Mouse (Mus musculus): ENCODE results near the gene Gm11559.
"Not testable (repeated sequence)": the region's sequence is repeated elsewhere in the genome, so short reads cannot be mapped to it uniquely, and the experiment has no call there.

Gene Gm11559

GRCm38 (mm10) chr11:99864176-99864575 lies at the start of gene Gm11559:
TSS of gene Gm11559 (plus strand) at chr11:99864476.
- not testable (repeated sequence) for DNase-seq (ENCODE audit: low read depth, low spot score)

DNA sequence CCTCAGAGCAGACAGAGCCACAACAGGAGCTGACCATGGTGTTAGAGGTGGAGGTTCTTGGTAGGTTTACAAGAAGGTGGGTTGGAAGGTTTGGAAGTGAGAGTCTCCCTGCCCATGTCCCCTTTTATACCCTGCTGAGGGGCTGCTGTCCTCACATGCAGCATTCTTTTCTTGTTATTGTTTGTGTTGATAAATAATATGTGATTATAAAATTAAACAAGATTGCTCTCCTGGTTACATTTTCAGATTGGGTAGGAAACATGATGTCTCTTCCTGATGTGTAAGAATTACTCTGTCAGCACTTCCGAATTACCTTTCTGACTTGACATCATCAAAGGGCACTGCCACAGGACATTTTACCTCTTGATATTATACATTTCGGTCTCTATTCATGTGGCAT lies 48.7 kb upstream of the Gm11559 start, which contains the start of gene Gm11564:
Gene Gm11564 (minus strand): TSS at position 101 of the 400 bp plus-strand sequence.
- not testable (repeated sequence) for DNase-seq (ENCODE audit: low read depth, low spot score)

GRCm38 (mm10) chr11:99837966-99838365 lies 26.3 kb upstream of the Gm11559 start, which contains the start of gene 2300003K06Rik:
TSS of gene 2300003K06Rik (minus strand) at chr11:99838066.
- DNase-seq (ENCODE audit: low read depth, low spot score) = no peak

DNA sequence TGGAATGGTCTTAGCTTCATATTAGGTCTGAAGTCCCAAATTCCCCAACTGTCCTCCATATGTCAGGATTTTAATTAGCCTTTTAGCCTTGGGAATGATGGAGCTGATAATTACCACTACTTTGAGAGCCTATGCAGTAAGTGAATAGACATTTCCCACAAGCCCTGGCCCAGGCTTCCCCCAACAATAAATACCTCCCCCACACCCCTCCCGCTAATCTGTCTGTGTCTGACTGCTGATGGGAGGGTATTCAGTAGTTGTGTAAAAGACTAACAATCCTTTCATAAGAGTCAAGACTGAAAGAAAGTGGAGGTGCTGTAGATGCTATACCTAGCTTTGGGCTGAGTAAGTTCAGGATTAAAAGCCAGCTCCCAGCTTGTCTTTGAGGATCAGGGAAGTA lies 22.1 kb upstream of the Gm11559 start:
- no peak for DNase-seq (ENCODE audit: low read depth, low spot score)

GRCm38 (mm10) chr11:99846746-99847145 lies 17.5 kb upstream of the Gm11559 start:
- no peak for DNase-seq (ENCODE audit: low read depth, low spot score)

DNA sequence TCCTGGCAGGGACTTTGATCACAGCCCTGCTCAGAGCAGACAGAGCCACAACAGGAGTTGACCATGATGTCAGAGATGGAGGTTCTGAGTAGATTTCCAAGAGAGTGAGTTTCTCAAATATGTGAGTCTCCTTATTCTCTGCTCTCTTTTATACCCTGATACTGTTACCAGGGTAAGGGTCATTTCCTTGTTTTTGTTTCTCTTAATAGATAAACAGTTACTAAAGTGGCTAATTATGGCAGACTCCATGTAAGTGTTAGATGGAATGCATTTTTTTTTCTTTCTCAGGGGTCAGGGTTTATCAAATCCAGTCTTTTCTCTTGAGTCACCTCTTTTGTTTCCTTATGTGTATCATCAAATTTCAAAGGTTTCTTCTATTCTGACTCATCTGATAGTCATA lies 12.8 kb upstream of the Gm11559 start, which contains the start of gene Krtap4-16:
Gene Krtap4-16 (minus strand): TSS at position 101 of the 400 bp plus-strand sequence.
- no peak for DNase-seq (ENCODE audit: low read depth, low spot score)

GRCm38 (mm10) chr11:99854121-99854520 lies 10.2 kb upstream of the Gm11559 start:
- DNase-seq (ENCODE audit: low read depth, low spot score) = peak; percentile 18

DNA sequence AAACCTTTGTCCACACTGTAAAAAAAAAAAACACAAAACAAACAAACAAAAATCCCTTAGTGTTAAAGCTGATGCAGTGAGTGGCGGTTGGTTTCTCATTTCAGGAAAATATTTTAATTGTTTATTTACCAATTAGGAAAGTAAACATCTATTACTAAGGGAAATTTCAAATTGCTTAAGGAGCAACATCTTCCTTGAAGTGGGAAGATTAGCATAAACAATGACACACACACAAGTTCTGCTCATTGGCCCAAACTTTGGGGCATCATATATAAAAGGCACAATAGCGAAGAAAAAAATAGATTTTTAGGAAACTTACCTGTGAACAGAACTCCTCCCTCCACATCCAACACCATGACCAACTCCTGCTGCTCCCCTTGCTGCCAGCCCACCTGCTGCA lies 6.7 kb upstream of the Gm11559 start, which contains the start of gene Gm11568:
Gene Gm11568 (plus strand): TSS at position 301 of the 400 bp plus-strand sequence.
- no peak for DNase-seq (ENCODE audit: low read depth, low spot score)

- DNase-seq (ENCODE audit: low read depth, low spot score) = no peak
Measured at GRCm38 (mm10) chr11:99858761-99859160, 5.5 kb upstream of the Gm11559 start.

- DNase-seq (ENCODE audit: low read depth, low spot score) = not testable (repeated sequence)
Measured at GRCm38 (mm10) chr11:99873089-99873488, 8.8 kb downstream of the Gm11559 start, which contains the start of gene Krtap9-1. TSS of gene Krtap9-1 (plus strand) at chr11:99873389.

DNA sequence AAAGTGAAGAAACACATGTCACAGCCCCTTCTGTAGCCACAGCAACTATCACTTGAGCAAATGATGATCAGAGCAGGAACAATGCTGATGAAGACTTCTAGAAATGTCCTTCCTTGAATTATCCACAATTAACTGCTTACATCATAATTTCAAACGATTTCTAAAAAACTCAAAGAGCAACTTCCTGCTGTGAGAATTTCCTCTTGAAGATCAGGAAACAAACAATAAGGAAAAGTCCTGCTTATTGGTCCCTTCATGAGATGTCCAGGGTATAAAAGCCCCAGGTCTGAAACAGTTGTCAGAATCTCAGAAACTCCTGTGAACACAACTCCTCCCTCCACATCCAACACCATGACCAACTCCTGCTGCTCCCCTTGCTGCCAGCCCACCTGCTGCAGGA lies 14.6 kb downstream of the Gm11559 start, which contains the start of gene Gm11567:
Gene Gm11567 (plus strand): TSS at position 301 of the 400 bp plus-strand sequence.
- not testable (repeated sequence) for DNase-seq (ENCODE audit: low read depth, low spot score)

DNA sequence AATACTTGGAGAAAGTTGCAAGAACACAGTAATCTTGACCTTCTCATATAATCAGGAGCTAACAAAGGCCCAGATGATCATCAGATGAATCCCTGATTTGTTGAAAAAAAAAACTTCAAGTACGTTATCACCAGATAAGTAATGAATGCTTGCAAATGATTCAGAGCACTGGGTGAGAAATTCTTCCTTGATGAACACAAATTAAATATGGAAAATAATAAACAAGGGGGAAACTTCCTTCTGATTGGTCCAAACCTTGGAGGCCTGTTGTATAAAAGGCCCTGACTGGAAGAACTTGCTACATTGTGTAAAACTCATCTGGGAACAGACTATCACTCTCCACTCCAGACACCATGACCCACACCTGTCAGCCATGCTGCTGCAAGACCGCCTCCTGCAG lies 43.3 kb downstream of the Gm11559 start, which contains the start of gene Krtap31-1:
Gene Krtap31-1 (plus strand): TSS at position 301 of the 400 bp plus-strand sequence.
- DNase-seq (ENCODE audit: low read depth, low spot score) = no peak

DNA sequence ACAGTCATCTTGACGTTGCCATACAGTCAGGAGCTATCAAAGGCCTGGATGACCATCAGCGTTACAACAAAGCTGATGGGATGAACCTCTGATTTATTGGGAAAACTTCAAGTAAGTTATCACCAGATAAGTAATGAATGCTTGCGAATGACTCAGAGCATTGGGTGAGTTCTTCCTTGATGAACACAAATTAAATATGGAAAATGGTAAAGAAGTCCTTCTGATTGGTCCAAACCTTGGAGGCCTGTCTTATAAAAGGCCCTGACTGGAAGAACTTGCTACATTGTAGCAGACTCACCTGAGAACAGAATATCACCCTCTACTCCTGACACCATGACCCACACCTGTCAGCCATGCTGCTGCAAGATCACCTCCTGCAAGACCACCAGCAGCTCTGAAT lies 50.2 kb downstream of the Gm11559 start, which contains the start of gene Gm11565:
Gene Gm11565 (plus strand): TSS at position 301 of the 400 bp plus-strand sequence.
- DNase-seq (ENCODE audit: low read depth, low spot score) = no peak

All from ZHBTc4 (cell line).